Mouse (Mus musculus) spleen, adult 18-20 months (tissue): Measurements from ENCODE around the gene Nfasc.

Source experiments
- DNase-seq, 2 experiments: peaks; one replicate each; pipeline ENCODE4 v3.0.0; 2022; ENCODE audit warnings: mixed read lengths in 2 of 2

Nfasc gene

GRCm38 (mm10) chr1:132640256-132640655, 101.3 kb downstream of the Nfasc start:
- DNase-seq: no peak

GRCm38 (mm10) chr1:132637346-132637745, 104.3 kb downstream of the Nfasc start:
- no peak for DNase-seq

GRCm38 (mm10) chr1:132629611-132630370, 111.8 kb downstream of the Nfasc start:
- no peak for DNase-seq

- no peak for DNase-seq
Measured at GRCm38 (mm10) chr1:132628599-132628998, 113.0 kb downstream of the Nfasc start.

- no peak for DNase-seq
Measured at GRCm38 (mm10) chr1:132628183-132628582, 113.4 kb downstream of the Nfasc start.

GRCm38 (mm10) chr1:132626125-132626756, 115.4 kb downstream of the Nfasc start:
- no peak for DNase-seq

GRCm38 (mm10) chr1:132625034-132625433, 116.6 kb downstream of the Nfasc start:
- no peak for DNase-seq

GRCm38 (mm10) chr1:132624466-132624865, 117.1 kb downstream of the Nfasc start:
- no peak for DNase-seq

GRCm38 (mm10) chr1:132623641-132624336, 117.8 kb downstream of the Nfasc start:
- no peak for DNase-seq

- DNase-seq: no peak
Measured at GRCm38 (mm10) chr1:132612066-132612465, 129.5 kb downstream of the Nfasc start.

- peak in 1 of 2 experiments; percentile 49 for DNase-seq
Measured at GRCm38 (mm10) chr1:132609048-132609634, 132.5 kb downstream of the Nfasc start.

GRCm38 (mm10) chr1:132602161-132602560, 139.4 kb downstream of the Nfasc start:
- no peak for DNase-seq

GRCm38 (mm10) chr1:132598024-132598423, 143.6 kb downstream of the Nfasc start:
- DNase-seq: no peak

- no peak for DNase-seq
Measured at GRCm38 (mm10) chr1:132595741-132596140, 145.9 kb downstream of the Nfasc start.

GRCm38 (mm10) chr1:132594587-132594986, 147.0 kb downstream of the Nfasc start:
- peak; percentile 35 to 68 for DNase-seq

- no peak for DNase-seq
Measured at GRCm38 (mm10) chr1:132592145-132592544, 149.5 kb downstream of the Nfasc start.

- DNase-seq: no peak
Measured at GRCm38 (mm10) chr1:132591399-132591930, 150.1 kb downstream of the Nfasc start.

- no peak for DNase-seq
Measured at GRCm38 (mm10) chr1:132586679-132587201, 154.9 kb downstream of the Nfasc start.

GRCm38 (mm10) chr1:132585376-132585775, 156.2 kb downstream of the Nfasc start:
- DNase-seq: no peak

GRCm38 (mm10) chr1:132582998-132583604, 158.5 kb downstream of the Nfasc start:
- DNase-seq: no peak

GRCm38 (mm10) chr1:132581845-132582839, 159.5 kb downstream of the Nfasc start:
- DNase-seq: no peak
